Mouse (Mus musculus) thymus, adult 18-20 months (tissue): Measurements from ENCODE around the gene Lrrtm1.

Experiments used
- DNase-seq, 2 experiments: peaks; one replicate each; pipeline ENCODE4 v3.0.0; 2022; ENCODE audit warnings: mixed read lengths in 2 of 2

Lrrtm1 gene

DNA sequence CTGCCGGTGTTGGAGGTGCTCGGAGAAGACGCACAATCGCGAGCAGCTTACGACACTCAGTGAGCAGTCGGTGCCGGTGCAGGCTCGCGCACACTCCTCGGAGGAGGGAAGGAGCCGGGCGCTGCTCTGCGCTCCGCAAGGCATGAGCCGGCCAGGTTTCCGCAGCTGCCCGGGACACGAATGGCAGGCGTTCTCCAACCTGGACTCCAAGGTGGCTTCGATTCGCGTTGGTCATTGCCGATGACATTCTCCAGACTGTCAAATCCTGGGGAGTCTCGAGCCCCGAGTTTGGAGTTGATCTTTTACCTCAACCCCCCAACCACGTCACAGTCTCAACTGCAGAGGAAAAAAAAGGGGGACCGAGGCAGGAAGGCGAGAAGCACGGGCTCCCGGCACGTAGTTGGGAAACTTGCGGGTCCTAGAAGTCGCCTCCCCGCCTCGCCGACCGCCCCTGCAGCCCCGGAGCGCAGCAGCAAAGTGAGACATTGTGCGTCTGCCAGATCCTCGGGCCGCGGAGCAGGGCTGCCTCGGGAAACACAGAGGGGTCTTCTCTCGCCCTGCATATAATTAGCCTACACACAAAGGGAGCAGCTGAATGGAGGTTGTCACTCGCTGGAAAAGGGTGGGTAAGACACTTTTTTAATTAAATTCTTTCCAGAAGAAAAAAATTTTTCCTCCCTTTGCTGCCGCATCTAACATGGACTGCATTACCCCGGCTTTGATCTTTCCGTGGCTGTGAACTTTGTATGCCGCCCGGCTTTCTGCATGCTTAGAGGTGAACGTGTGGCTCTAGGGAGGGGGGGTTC, at the start of gene Lrrtm1:
TSS of gene Lrrtm1 (plus strand) at position 89 of the 806 bp plus-strand sequence.
- no peak for DNase-seq

DNA sequence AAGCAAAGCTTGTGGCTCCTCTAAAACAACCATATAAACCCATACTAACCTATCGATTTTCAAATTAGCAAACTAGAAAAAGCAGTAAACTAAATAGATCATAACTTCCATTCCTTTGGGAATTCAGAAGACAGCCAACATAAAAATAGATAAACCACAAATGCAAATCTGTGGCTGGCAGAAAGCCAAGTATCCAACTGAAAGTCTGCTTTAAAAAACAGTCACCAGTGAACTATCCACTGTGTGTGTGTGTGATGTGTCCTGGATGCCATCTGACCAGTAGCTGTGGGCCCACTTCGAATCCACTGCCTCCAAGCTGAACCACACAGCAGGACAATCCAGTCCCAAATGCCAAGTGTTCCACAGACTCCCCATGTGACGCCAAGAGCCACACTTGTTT, 45.8 kb upstream of the Lrrtm1 start:
- no peak for DNase-seq

DNA sequence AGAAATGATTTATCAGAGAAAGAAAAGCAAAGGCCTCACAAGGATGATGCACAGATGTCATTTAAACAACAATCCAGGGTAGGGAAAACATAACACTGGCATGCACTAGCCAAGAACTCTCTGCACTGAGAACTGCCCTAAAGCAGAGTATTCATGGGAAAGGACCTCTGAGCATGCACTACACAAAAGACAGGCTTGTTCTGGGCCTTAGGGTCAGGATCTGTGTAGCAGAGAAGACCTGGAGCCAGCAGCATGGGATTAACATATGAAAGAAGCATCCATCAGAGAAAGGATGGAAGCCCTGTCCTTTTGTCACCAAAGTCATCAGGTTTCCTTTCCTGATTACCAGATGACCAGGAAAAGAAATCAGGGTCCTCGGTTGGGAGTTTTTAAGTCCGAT, 43.1 kb upstream of the Lrrtm1 start:
- no peak for DNase-seq

DNA sequence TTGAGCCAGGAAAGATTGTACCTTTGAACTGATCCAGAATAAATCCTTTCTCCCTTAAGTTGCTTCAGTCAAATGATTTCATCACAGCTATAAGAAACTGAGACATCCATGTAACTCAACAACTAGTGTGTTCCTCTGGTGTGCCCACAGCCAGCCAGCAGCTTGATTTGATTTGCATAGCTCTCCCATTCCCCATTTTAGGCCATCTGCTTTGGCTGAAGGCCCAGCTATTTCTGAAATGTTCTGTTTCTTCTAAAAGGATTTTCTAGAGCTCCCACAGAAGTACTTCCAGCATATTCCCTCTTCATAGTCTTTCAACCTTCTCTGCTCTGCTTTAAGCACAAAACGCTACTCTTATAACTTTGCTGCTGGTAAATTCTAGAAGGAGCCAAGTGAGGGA, 33.3 kb upstream of the Lrrtm1 start:
- DNase-seq, result no peak

DNA sequence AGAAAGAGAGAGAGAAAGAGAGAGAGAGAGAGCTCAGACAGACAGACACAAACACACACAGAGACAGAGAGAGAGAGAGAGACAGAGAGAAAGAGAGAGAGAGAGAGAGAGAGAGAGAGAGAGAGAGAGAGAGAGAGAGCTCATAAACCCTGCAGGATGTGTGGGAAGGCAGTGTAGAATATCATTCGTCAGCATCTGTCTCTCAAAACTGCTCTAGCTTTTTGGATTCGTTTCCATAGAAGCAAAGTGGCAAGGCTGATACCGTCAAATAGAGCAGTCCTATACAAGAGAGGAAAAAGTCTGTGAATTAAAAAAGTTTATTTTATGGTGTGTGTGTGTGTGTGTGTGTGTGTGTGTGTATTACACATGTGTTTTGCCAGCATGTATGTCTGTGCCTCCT, 32.6 kb upstream of the Lrrtm1 start:
- DNase-seq, result no peak

DNA sequence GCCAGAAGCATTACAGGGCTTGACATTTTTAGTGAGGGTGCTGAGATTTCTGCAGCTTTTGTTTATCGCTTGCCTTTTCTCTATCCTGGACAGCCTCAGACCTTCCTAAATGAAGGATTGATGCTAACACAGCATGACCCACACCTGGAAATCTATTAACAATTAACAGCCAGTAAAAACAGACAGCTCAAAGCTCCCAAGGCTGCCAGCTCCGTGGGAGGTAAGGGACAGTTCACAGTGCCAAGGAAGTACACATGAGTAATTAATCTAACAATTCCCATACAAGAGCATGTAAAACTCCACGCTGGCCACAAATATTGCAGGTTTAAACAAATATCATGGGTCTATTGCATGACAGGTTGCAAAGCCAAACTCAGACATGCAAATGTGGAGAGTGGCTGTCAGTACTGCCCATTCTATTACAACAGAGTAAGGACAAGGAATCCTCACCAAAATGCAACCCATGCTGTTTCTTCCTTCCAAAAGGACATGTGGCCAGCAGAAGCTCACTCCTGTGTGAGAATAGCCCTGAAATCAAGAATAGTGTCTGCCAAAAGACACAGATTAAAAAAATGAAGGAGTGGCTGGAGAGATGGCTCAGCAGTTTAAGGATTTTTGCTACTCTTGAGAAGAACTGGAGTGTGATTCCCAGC, 28.6 kb upstream of the Lrrtm1 start:
- no peak for DNase-seq

DNA sequence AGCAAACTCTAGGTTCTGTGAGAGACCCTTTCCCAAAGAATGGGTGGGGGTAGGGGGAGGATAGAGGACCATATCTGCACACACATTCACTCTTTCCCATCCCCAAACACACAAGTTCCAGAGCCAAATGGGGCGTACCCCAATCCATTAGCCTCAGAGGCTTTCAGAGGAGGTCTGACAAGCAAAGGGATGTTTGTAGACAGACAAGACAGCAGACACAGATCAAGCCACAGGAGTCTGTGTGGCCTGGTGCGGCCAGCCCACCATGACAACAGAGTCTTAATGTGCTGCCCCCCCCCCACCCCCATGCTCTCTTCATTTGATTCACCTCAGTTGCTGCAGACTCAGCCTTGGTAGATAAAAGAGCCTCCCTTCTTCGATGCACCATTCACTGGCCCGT, 27.2 kb upstream of the Lrrtm1 start:
- DNase-seq, result no peak

DNA sequence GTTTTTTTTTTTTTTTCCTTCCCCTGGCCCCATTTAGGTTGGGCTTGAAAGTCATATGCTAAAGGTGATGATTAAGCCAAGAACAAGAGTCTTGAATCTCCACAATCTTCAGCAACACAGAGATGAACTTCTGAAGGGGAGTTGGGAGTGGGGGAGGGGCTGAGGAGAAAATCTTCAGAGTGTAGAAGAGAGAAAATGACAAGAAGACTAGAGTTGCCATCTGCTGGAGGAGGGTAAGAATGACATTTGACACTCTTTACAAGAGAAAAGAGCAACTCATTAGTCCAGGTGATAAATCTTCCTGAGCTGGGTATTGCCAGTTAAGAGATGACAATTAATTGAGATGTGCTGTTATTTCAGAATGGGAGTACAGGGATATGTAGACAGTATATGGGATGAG, 23.6 kb upstream of the Lrrtm1 start:
- DNase-seq, result no peak

DNA sequence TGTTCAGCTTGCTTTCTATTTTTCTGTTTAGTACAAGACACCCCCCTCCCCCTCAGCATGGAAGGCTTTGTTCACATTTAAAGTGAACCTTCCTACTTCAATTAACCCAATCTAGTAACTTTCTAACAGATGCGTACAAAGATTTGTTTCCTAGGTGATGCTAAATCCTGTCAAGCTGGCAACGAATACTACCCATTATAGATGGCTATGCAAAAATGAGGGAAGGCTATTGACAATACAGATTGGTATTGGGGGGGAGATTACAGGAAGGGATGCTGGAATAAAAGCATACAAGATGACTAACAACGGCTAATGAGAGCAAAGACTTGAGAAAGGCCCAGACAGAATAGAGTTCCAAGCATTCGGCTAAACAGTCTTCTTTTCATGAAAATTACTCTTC, 21.7 kb upstream of the Lrrtm1 start:
- DNase-seq, result no peak

DNA sequence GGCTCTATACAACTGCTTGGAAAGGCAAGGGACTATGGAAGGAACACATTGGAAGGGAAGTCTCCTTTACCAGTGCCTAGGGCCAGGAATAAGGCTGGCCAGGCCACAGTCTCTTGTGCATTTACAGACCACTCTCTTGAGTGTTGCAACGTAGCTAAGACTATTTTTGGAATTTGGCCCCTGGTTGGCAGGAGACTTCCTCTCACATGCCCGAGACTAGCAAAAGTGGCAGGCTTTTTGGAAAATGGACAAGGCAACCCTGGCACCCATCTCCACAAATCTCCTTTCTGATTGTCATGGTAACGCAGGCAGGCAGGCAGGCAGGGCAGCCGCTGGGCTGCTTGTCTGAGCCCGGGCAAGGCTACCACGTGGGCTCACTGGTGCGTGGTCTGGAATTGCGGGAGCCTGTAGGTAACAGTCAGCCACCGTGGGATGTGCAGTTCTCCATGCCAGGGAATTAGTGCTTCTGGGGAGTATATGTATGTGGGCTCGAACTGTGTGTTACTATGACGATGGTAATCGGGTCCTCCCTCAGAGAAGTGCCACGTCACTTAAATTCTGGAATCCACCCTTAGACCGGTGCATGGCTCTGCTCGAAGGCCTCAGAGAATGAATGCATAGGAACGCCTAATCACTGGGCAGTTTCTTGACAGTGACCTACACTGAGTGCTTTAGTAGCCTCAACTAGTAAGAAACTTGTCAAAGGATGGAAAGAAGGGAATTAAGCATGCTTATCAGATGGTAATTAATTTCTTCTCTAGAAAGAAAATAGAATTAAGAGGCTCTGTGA, 19.4 kb upstream of the Lrrtm1 start:
- no peak for DNase-seq

DNA sequence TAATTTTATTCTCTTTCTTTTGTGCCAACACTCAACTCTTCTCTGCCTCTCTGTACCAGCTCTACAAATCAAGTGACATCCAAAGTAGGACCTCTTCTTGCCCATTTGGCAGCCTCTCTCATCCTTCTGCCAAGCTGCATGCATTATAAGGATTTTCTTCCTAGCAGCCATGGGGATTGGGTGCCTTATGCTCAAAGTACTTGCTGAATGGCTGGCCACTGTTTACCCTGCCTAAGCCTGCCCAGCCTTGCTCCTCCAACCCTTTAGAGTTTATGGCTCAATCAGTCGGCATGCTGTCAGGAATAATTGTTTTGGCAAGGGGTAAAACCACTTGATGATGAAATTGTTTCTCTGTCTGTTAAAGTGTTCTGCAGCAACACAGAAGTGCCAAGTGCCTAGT, 2.1 kb upstream of the Lrrtm1 start:
- no peak for DNase-seq

DNA sequence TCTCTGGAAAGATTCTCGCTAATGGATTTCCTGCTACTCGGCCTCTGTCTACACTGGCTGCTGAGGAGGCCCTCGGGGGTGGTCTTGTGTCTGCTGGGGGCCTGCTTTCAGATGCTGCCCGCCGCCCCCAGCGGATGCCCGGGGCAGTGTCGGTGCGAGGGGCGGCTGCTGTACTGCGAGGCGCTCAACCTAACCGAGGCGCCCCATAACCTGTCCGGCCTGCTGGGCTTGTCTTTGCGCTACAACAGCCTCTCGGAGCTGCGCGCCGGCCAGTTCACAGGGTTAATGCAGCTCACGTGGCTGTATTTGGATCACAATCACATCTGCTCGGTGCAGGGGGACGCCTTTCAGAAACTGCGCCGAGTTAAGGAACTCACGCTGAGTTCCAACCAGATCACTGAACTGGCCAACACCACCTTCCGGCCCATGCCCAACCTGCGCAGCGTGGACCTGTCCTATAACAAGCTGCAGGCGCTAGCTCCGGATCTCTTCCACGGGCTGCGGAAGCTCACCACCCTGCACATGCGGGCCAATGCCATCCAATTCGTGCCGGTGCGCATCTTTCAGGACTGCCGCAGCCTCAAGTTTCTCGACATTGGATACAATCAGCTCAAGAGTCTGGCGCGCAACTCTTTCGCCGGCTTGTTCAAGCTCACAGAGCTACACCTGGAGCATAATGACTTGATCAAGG, 1.2 kb downstream of the Lrrtm1 start:
- no peak for DNase-seq

DNA sequence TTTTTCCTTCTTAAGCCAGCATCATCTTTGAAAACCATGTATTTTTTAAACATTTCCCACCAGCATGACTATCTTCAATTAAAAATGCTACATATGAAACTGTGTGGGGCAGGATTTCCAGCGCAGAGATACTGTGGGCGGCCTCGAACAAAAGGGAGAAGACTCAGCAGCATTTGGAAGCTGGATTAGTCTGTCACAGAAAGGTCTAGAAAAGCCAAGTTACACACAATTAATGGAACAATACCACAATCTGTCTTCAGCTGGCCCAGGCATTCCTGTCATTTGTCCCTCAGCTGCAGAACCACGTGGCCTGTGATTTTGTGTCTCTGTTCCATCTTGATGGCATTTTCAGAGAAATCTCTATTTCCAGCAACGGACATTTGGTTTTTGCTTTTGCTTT, 11.0 kb downstream of the Lrrtm1 start:
- DNase-seq, result no peak

DNA sequence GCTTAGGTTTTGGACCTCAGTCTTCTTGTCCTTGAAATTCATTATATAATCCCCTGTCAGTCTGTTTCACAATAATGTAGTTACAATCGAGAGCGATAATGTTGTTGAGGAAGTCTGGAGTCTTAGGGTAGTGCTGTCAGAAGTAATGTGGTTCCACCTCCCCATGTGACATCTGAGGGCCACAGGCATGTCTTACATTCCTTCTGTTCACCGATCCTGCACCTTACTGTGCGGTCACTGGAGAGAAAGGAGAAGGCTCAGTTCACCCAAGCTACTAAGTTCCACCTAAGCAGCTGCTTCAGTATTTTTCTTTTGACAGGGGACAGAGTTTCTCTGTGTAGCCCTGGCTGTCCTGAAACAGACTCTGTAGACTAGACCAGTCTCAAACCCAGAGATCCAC, 13.9 kb downstream of the Lrrtm1 start:
- DNase-seq, result no peak

DNA sequence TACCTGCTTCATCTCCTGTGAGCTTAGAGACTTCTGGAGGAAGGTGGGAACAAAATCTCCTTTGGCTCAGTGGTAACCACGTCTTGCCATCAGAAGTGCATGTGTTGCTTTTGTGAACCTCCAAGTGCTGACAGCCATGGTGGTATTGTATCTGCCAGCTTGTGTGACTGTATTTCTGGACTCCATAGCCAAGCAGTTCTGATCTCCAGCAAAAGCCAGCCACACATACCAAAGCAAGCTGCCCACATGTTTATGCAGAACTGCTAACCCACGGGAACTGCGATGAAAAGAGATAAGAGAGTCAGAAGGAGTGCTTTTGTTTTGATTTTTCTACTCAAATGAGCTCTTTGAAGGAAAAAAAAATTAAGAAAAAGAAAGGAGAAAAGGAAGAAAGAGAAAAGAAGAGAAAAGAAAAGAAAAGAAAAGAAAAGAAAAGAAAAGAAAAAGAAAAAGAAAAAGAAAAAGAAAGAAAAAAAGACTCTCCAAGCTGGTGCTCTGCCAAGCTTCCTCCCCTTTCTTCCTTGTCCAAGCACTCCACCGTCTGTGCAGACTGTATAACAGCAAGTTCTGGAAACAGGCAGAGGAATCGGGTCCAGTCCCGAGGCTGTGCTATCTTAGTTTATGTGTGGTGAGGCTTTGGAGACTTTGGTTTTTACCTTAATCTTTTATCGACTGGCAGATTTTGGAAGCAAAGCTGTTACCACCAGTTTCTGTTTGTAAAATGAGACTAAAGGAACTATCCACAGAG, 15.0 kb downstream of the Lrrtm1 start:
- no peak for DNase-seq

DNA sequence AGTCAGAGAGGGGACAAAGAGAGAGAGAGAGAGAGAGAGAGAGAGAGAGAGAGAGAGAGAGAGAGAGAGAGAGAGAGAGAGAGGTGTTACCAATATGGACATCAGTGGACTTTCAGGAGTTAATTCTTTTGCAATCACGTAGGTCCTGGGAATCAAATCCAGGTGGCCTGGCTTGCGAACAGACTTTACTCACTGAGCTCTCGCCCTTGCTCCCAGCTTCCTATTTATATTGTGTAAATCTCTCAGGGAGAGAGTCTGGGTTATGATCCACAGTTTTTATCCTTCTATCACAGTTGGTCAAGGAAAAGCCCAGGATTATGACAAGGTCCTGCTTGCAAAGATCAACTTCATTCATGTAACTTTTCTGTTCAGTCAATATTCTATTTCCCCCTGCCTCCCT, 22.7 kb downstream of the Lrrtm1 start:
- DNase-seq, result no peak

DNA sequence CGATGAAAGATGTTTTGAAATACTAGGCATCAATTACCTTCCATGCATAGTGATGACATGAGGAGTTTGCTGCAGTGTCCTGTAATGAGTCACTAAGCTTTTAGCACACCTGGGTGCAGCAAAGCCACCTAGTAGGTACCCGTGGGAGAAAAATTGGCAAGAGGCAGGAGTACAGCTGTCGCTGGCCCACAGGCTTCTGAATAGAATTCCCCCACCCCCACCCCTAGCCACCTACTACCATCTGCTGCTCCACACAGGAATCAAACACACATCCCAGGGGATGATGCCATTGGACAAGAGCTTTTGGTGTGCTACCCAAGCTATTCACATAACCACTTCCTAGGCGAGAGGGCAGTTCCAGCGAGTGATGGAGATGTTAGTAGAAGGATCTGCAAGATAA, 36.3 kb downstream of the Lrrtm1 start:
- no peak for DNase-seq

DNA sequence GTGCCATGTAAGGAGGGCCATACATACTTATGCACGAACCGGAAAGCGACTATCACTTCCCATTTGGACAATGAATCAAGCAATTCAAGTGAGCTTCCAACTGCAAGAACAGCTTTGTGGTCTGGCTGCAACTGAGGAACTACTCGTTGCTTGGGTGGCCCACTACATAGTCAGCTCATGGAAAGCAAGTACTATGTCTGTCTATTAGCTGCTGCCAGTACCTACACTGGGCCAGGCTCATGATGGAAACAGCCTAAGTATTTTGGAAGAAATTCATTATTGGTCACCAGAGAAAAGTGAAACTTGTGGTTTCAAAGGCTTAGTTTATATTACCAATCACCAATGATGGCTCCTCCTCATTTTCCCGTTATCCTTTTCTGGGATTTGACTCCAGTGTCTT, 43.8 kb downstream of the Lrrtm1 start:
- no peak for DNase-seq

DNA sequence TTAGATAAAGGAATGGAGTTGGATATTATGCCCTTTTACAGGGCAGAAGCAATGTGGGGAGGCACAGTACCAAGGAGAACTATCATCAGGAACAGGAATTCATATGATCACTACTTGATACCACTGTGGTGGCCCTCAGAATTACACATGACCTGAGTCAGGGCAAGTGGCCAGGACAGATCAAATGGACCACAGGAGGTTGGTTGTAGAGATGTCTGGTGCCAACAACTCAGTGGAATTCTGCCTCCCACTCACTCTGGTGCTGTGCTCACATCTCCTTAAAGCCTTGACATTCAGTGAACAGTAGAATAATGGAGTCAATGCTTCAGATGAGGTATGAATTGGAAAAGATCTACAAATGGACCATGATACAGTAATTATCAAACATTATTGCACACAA, 45.9 kb downstream of the Lrrtm1 start:
- no peak for DNase-seq

DNA sequence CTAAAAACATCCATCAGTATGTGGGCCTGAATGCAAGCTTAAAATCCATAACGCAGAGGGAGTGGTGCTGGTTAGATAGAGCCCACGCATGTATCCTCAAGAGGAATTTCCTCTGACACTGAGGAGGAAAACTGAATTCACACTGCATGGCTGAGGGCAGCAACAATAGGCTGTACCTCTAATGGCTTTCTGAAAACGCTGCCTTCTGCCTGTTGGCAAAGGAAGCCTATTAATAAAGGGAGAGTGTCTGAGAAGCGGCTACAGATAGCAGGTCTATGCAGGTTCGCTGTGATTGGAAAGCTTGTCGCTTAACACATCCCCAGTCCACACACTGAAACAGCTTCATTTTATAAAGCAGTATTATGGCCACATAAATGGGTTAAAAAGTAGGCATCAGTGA, 48.9 kb downstream of the Lrrtm1 start:
- DNase-seq, result no peak

DNA sequence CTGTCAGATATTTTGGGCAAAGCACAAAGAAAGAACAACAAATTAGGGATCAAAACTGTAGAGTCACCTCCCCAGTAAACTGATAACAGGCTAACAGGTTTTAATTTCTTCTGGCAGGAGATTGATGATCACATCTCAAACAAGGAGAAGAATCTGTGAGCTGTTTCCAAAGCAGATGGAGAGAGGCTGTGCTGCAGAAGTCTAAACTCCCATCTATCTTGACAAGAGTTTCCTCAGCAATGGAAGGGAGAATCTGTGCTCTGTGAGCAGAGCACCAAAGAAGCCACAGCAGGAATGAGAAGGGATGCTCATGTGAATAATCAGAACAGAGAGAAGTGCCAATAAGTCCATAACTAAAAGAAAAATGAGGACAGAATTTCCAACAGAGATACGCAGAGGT, 58.8 kb downstream of the Lrrtm1 start:
- DNase-seq, result no peak

DNA sequence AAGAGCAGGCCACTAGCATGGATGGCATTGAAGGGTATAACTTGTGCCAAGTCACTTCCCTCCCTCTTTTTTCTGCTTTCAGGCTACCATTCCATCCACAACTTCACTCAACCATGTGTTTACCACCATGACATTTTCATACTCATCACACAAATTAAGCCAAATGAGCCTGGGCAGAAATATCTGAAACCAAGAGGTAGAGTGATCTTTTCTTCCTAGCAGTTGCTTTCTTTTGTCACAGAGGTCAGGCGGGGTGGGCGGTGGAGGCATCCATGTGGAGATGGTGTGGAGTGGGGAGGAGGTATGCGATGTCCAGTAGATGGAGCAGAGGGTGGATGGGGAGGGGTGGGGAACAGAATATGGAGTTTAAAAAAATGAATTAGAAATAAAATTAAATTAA, 64.3 kb downstream of the Lrrtm1 start:
- DNase-seq, result no peak
